Mouse (Mus musculus) cerebellum, adult 9-11 months (tissue): ENCODE data around the gene Btbd19.
A peak's percentile ranks its signal among the peaks of the same experiment; 100 is the strongest.

Experiments
- DNase-seq: peaks from one replicate; pipeline ENCODE4 v3.0.0; 2022

The Btbd19 gene

GRCm38 (mm10) chr4:117125348-117125909 is at the start of gene Btbd19:
Btbd19 (minus strand) TSS chr4:117125725.
- no peak for DNase-seq

GRCm38 (mm10) chr4:117169936-117170335 is 44.4 kb upstream of the Btbd19 start:
- no peak for DNase-seq

DNA sequence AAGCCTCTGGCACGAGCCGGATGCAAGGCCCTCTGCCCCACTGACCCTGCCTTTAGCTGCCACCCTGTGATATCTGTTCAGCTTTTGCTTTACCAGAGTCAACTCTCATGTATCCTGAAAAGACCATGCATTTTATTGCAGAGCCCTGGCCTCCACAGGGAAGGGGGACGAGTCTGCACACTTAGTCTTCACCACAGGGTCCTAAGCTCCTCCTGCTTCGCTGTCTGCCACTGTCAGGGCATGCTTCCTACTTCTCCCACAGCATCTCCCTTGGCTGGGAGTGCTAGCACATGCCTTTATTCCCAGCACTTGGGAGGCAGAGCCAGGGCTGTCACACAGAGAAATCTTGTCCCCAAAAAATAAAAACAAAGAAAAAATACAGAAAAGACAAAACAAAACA is 35.7 kb upstream of the Btbd19 start:
- DNase-seq: no peak

DNA sequence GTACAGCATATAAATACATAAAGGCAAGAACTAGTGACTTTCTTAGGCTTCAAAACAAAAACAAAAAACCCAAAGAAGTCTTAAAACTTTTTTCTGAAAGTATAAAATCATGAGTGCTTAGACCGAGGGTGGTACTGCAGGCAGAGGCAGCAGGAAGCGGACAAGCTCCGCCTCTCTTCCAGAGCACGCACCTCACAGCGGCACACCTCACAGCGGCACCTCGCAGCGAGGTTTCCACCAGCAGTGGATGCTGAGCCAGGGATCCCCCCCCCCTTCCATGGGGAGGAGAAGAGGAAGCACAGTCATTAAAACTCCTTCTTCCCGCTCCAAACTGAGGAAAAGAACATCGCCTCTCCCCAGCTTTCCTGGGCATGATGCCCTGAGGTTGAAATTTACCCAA is 34.1 kb upstream of the Btbd19 start:
- DNase-seq: no peak

DNA sequence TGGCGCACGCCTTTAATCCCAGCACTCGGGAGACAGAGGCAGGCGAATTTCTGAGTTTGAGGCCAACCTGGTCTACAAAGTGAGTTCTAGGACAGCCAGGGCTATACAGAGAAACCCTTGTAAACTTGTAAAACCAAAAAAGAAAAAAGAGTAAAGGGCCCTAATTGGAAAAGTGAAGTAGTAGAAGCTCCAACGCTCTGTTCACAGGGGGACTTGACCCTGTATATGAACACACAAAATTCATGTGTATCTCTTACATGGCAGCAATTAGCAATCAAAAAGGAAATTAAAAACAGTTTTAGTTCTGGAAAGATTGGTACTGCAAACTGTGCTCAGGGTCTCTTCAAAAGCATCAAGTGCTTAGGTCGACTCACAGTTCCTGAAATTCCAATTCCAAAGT is 30.8 kb upstream of the Btbd19 start:
- DNase-seq: no peak

DNA sequence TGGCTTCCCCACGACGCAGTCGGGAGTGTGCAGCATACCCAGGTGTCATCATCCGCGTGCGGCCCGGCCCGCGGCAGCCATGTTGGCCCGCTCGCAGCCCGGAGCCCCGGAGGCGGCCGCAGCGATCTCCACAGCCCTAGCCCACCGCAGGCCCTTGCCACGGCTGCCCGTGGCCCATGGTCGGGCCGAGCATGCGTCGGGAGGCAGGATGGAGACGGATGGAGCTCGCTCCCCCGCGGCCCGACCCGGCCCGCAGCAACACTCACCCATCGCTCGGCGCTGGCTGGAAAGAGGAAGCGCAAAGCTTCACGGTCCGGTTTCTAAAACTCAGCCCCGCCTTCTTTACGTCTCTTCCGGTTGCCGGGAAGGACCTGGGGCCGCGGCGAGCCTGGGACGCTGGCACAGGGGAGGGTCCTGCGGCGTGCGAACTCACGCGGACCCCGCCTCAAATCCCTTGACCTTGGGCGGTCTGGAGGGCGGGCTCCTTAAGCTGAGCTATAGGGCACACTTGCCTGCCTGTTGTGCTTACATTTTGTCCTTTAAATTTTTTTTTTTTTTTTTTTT is 30.3 kb upstream of the Btbd19 start, which contains the start of gene Rps8:
TSS of gene Rps8 (minus strand) at position 452 of the 564 bp plus-strand sequence.
- peak; percentile 89 for DNase-seq

DNA sequence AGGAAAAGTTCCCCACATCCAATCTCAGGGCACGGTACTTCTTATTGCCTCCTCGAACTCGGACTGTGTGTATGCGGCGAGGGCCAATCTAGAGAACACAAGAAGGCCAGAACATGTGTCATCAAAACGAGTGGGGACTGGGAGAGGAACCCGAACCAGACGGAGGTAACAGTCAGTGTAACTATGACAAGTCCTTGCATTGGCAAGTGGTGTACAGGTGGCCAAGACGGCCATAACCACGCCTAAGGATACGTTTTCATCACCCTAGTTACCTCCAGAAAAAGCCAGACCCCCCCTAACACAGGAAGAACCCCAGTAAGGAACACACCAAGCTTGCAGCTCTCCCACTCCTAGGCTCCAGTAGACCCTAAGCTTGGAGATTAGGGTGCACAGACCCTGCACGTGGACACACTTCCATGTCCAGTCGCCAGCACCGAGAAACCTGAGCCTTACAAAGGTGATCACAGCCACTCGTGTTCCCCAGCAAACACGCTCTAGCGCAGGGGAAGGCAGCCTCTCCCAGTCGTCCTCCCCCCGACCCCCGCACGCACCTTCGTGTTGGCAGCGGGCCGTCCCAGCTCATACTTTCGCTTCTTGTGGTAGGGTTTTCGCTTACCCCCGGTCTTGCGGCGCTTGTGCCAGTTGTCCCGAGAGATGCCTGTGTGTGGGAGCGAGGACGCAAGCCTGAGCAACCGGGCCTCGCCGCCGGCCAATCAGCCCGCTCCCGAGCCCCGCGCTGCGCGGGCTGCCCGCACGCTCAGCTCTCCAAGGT is 29.7 kb upstream of the Btbd19 start:
- DNase-seq: peak; percentile 28

- no peak for DNase-seq
Measured at GRCm38 (mm10) chr4:117152714-117153113, 27.2 kb upstream of the Btbd19 start.

- DNase-seq: no peak
Measured at GRCm38 (mm10) chr4:117151416-117151815, 25.9 kb upstream of the Btbd19 start.

DNA sequence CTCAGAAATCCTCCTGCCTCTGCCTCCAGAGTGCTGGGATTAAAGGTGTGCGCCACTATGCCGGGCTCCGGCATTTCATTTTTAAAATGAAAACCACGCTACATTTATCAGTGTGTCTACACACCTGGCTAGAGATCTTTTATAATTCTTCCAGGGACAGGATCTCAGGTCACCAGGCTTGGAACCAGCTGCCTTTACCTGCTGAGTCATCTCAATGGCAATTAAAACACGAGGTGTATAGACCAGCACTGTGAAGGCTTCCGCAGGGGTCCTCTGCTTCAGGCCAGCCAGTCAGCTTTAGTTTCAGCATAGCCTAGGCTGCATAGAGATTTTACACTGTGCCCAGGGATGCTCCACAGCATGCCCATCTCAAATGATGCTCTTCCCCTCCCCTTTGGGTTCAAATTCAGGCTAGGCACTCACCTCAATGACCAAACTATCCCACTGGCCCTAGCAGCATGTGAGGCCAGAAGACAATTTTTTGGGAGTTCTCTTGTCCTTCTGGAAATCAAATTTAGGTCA is 24.7 kb upstream of the Btbd19 start:
- DNase-seq: no peak

DNA sequence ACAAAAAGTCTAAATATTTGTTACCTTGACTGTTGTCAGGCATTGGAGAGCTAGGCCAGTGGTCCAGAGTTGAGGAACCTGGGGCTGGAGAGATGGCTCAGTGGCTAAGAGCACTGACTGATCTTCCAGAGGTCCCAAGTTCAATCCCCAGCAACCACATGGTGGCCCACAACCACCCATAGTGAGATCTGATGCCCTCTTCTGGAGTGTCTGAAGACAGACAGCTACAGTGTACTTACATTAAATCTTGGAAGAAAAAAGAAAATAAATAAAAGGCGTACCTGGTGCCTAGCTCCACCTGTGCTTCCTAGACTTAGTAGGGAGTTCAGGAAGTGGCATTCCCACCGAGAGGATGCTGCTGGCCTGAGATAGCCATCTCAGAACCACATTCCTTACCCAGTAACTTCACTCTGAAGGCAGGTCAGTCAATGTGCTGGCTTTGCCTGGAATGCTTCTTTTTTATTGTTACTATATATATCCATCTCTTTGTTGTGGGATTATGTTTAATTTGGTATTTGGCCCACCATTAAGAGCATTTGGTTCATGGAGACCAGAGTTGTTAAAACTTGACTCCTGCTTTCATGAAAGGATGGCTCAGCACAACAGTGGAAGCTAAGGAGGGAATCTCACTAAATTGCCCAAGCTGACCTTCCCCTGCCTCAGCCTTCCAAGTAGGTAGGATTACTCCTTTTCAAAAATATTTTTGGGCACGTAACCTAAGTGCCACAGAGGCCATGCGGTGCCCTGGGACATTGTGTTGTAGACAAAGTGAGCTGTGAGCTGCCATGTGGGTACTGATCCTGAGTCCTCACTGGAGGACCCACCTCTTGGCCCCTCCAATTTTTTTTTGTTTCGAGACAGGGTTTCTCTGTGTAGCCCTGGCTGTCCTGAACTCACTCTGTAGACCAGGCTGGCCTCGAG is 24.0 kb upstream of the Btbd19 start:
- DNase-seq: no peak

DNA sequence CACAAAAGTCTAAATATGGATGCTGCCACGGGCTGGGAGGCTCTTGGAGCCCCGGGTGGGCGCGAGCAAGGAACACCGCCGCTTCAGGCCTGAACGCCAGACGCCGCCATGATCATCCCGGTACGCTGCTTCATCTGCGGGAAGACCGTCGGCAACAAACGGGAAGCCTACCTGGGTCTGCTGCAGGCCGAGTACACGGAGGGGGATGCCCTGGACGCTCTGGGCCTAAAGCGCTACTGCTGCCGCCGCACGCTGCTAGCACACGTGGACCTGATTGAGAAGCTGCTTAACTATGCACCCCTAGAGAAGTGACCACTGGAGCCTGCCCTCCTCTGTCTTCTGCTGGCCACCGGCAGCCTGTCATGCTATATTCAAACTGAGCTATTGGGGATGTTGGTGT is 23.3 kb upstream of the Btbd19 start:
- DNase-seq: no peak

- no peak for DNase-seq
Measured at GRCm38 (mm10) chr4:117148047-117148713, 22.7 kb upstream of the Btbd19 start.

DNA sequence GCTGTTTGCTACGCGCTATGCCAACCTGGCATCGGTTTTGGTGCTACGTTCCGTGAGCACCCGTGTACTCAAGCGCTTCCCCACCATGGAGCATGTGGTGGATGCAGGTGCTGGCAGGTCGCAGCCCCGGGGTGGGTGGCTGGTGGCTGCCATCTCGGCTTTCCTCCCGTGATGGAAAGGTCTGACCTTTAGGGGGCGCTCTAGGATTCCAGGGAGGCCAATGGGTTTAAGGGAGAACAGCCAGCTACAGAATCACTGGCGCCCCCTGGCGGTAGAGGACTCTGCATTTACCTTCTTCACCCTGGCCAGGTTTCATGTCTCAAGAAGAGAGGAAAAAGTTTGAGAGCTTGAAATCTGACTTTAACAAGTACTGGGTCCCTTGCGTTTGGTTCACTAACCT is 20.7 kb upstream of the Btbd19 start:
- peak; percentile 84 for DNase-seq

DNA sequence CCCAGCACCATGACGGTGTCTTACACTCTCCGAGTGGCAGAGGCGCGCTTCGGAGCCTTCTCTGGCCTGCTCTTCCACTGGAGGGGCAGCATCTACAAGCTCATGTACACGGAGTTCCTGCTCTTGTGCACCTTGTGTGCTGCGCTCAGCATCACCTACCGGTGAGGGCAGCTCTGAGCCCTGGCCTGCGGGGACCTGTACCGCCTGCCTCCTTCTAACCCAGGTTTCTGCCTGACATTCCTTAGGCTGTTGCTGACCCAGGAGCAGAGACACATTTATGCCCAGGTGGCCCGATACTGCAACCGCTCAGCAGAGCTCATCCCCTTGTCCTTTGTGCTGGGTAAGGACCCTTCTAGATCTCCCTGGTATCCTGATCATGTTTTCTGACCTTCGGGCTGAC is 19.7 kb upstream of the Btbd19 start:
- no peak for DNase-seq

DNA sequence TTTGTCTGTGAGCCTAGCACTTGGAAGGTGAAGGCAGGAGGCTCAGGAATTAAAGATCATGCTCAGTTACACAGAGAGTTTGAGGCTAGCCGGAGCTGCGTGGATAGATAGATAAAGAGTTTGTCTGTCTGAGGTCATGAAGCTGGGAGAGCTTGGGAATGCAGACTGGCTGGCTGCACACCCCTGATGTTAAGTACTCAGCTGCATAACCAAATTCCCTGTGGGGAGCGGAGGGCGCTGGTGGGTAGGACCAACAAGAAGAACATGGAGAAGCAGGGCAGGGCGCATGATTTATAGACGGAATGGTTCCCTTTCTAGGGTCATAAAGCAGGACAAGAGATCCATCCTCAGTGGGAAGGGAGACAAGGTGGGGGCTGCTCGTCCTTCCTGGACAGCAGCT is 17.5 kb upstream of the Btbd19 start:
- DNase-seq: no peak

- DNase-seq: no peak
Measured at GRCm38 (mm10) chr4:117140613-117141012, 15.1 kb upstream of the Btbd19 start.

DNA sequence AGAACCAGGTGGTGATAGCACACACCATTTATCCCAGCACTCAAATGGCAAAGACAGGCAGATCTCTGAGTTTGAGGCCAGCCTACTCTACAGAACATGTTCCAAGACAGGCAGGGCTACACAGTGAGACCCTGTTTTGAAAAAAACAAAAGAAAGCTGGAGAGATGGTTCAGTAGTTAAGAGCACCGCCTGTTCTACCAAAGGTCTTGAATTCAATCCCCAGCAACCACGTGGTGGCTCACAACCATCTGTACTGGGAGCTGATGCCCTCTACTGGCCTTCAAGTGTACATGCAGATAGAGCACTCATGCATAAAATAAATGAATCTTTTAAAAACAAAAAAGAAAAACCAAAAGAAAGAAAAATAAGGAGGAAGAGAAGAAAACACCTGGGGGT is 13.7 kb upstream of the Btbd19 start:
- DNase-seq: no peak

DNA sequence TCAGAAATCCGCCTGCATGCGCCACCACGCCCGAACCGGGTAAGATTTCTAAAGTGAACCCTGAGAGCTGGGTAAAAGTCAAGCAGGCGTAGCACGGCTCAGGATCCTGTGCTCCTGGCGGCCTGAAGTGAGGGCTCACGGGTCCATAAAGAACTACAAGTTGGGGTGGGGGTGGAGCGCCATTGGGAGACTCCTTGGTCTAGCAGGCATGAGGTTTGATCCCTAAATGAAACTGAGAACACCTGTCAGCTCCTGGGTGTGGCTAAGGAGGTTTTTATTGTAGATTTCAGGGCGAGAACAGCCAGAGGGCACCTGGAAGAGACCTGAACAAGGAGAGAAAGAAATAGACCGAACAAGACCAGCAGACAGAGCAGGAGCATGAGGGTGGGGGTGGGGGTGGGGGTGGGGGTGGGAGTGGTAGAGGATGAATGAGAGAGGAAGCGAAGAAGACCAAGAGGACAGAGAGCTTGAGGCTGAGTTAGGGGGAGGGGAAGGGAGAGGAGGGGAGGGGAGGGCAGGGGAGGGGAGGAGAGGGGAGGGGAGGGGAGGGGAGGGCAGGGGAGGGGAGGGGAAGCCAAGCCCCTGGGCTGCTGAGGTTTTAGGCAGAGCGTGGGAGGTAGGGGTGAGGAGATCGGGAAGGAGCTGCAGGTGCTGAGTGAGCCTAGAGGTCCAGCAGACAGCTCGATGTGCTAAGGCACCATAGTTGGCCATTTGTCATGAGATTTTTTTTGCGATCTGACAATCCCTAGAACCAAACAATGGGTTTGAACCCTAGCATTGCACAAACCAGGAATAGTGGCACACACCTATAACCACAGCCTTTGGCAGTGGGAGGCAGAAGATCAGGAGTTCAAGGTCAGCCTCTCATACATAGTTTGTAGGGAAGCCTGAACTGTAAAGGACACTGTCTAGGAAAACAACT is 13.0 kb upstream of the Btbd19 start:
- DNase-seq: no peak

GRCm38 (mm10) chr4:117136034-117136433 is 10.5 kb upstream of the Btbd19 start:
- no peak for DNase-seq

- DNase-seq: peak; percentile 57
Measured at GRCm38 (mm10) chr4:117134601-117134995, 9.1 kb upstream of the Btbd19 start.
